Mouse (Mus musculus) mesoderm, embryonic 11.5 days (tissue): ENCODE results near the gene Wdr26.

Source experiments
- DNase-seq: peaks from one replicate; pipeline ENCODE4 v3.0.0-alpha.2; 2012; ENCODE audit warnings: low read depth, low spot score

Gene Wdr26

GRCm38 (mm10) chr1:181168377-181168776, 43.4 kb downstream of the Wdr26 start:
- no peak for DNase-seq

DNA sequence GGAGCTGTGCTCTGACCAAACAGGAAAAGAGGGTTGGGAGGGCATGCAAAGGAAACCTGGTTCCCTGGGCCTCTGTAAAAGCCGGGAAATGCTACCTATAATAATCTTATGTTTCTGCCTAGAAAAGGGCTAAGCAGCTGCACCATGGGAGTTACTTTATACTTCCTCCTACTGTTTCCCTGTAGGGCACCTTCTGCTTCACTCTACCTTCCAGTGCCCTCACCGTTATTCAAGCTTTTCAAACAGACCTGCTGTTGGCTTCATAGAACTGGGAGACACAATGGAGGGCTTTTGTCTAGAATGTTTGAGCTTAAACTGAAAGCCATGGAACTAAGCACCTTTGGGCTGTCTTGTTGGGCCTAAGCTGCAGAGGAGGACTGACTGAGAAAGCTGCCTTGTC, 44.0 kb downstream of the Wdr26 start:
- DNase-seq: no peak

DNA sequence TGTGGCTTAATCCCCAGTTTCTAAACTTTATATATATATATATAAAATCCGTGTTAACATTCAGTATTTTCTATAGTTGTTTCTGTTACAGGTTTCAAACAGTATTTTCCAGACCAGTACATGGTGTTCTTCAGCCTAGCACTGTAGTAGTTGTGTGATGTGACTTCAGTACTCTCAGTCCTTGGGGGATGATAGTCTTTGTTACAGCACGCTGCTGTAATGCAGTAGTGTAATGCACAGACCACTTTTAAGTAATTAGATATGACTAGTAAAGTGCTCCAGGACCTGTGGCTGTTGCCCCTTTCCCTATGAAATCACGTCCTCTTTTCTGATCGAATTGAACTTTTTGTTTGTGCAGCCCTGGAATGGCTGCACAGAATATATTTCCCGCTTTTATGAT, 60.3 kb downstream of the Wdr26 start:
- no peak for DNase-seq

GRCm38 (mm10) chr1:181150827-181151534, 60.8 kb downstream of the Wdr26 start:
- peak; percentile 90 for DNase-seq

DNA sequence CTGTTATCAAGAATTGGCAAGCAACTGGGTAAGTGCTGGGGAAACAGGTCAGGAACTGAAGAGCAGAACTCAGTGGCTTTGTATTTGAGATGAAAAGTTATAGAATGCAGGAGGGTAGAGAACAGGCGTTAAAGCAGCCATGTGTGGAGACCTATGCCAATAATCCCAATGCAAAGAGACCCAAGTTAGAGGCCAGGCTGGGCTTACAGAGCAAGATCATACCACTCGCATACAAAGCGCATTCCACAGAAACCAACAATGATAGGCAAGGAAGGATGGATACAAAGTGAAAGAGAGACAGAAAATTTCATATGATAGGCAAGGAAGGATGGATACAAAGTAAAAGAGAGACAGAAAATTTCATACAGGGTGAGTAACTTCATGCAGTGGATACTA, 61.4 kb downstream of the Wdr26 start:
- no peak for DNase-seq

DNA sequence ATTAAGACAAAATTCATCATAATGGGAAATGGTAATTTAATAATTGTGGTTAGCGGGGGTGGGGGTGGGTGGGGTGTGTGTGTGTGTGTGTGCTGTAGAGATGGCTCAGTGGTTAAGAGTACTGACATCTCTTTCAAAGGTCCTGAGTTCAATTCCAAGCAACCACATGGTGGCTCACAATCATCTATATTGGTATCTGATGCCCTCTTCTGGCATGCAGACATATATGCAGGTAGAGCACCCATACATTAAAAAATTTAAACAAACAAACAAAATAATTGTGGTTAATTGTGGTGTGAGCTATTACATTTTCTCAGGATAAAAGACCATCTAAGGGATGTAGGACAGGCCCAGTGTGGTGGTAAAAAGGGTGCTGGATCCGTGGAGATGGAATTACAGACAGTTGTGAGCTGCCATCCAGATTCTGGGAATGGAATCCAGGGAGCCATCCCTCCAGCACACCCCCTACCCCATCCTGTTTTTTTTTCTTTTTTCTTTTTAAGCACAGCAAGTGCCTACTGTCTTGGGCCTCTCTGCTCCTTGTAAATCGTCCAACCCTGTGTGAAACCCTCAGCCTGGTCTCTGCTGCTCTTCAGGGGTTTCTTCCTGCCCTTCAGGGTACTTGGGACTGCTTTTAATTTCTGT, 62.3 kb downstream of the Wdr26 start:
- DNase-seq: no peak

GRCm38 (mm10) chr1:181148540-181148939, 63.3 kb downstream of the Wdr26 start:
- no peak for DNase-seq

- DNase-seq: no peak
Measured at GRCm38 (mm10) chr1:181146187-181146586, 65.6 kb downstream of the Wdr26 start.

DNA sequence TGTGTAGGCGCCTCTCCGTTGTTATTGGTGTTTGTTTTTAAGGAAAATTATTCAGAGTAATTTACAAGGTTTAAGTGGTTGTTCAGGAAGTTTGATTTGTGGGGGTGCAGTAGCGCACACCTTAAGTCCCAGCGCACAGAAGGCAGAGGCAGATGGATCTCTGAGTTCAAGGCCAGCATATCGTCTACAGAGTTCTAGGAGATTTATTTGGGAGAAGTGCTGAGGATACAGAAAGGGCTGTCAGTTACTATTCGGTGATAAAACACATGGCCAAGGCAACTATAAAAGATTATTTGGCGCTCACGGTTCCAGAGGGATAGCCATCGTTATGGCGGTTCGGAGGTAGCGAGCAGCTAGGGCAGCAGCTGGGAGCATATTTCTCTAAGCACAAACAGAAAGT, 66.8 kb downstream of the Wdr26 start:
- DNase-seq: no peak

- peak; percentile 96 for DNase-seq
Measured at GRCm38 (mm10) chr1:181143950-181144836, 67.6 kb downstream of the Wdr26 start, which contains the start of the genes Nvl and Cnih4. Nvl (minus strand) TSS chr1:181144204. Cnih4 (plus strand) TSS chr1:181144693.

DNA sequence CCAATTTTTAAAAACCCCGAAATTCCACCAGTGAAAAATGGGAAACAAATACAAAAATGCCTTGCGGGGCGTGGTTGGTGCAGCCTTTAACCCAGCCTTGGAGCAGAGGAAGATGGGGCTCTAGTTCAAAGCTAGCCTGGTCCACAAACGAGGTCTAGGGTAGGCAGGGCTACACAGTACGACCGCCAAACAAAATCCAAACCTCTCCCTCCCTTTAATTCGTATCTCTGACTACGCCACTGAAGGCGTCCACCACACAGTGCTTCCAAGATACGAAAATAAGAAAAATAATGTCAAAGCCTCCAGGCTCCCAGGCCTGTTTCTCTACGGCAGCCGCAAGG, 68.2 kb downstream of the Wdr26 start:
- DNase-seq: no peak

GRCm38 (mm10) chr1:181138730-181139129, 73.1 kb downstream of the Wdr26 start:
- DNase-seq: no peak

- no peak for DNase-seq
Measured at GRCm38 (mm10) chr1:181131915-181132314, 79.9 kb downstream of the Wdr26 start.

DNA sequence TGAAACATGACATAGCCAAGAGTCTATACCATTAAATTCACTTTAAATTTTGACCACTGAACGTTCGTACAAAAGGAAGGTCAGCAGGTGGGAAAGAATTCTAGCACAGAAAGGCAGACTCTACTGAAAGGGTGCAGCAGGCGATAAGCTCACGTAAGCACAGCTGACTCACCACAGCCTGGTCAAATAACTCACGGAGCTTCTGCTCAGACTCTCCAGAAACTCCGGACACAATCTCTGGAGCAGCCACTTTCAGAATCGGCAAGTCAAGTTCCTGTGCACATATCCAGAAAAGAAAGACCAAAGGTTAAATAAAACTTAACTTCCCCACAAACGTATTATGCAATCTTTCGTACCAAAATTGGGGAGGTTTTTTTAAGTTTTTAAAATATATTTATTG, 85.0 kb downstream of the Wdr26 start:
- no peak for DNase-seq

- no peak for DNase-seq
Measured at GRCm38 (mm10) chr1:181125916-181126315, 85.9 kb downstream of the Wdr26 start.

GRCm38 (mm10) chr1:181124145-181124544, 87.7 kb downstream of the Wdr26 start:
- DNase-seq: no peak
